In genomic region chr19:5815928-5816327, GRCm38 (mm10) we compare ENCODE assay signal across 8 mouse cellular contexts. TPM values are rescaled to one million over a fixed set of nuclear protein-coding genes. Genes with fewer than 3 reads are reported as not detected.
DNase-seq lines count a peak whose midpoint lies in the region; ATAC-seq and TF ChIP-seq lines count a peak whose summit lies in the region.

No protein-coding gene starts in this region.

- 64% methylated on average over 4 of the region's 4 CpGs for WGBS in heart, embryonic 13.5 days
- 77% methylated on average over 4 of the region's 4 CpGs for WGBS in heart, adult 2 months
- WGBS in macrophage (ENCODE audit: missing documents), result 38% methylated on average over 2 of the region's 4 CpGs

- H3K79me2 ChIP-seq in heart, adult 2 months (replicated peaks; ENCODE audit: control insufficient read depth, insufficient read depth, low read length), result no peaks in the 10 kb centered on the region
- peaks cover 2% of the 10 kb centered on the region; the same call in 1 of the 2 replicates for H3K79me2 ChIP-seq in MEL (ENCODE audit: control insufficient read depth, insufficient read depth, low read length, poor library complexity)
- H3K79me2 ChIP-seq in macrophage (ENCODE audit: inconsistent target), result peaks cover 17% of the 10 kb centered on the region; the same call in 1 of the 2 replicates

- no peak for TF ChIP-seq POLR2A in heart, adult 2 months (IDR thresholded peaks at IDR 0.05; ENCODE audit: insufficient read depth, low read depth, low read length)
- TF ChIP-seq POLR2A in MEL (IDR thresholded peaks at IDR 0.05; ENCODE audit: control insufficient read depth in 1 of 2, insufficient read depth in 1 of 2, low read depth in 1 of 2, low read length in 2 of 2, poor library complexity in 1 of 2), result no peak

- H3K9ac ChIP-seq in heart, embryonic 13.5 days, result 0 out of 2 replicates have a peak overlapping the region, but pooled peaks have one; percentile 25
- H3K9ac ChIP-seq in heart, adult 2 months (ENCODE audit: low read depth, low read length), result no peak overlapping the region
- no peak overlapping the region for H3K9ac ChIP-seq in MEL (ENCODE audit: control insufficient read depth, low read depth, low read length, poor library complexity, severe bottlenecking)

- H3K27me3 ChIP-seq in heart, embryonic 13.5 days (replicated peaks), result no peaks in the 10 kb centered on the region
- no peaks in the 10 kb centered on the region for H3K27me3 ChIP-seq in heart, adult 2 months (ENCODE audit: control insufficient read depth, insufficient read depth, low read length)
- no peaks in the 10 kb centered on the region for H3K27me3 ChIP-seq in MEL (ENCODE audit: control insufficient read depth in 1 of 2, insufficient read depth in 2 of 2, low read length in 2 of 2)

- H3K27ac ChIP-seq in heart, embryonic 13.5 days (replicated peaks), result no peak overlapping the region
- no peak overlapping the region for H3K27ac ChIP-seq in heart, adult 2 months
- no peak overlapping the region for H3K27ac ChIP-seq in MEL (ENCODE audit: control insufficient read depth, low read depth, low read length)
- H3K27ac ChIP-seq in macrophage, result peak overlapping the region; percentile 78

- intact Hi-C loops in heart, adult 2 months (cut with DNase I), result no loop called here

- no peak for TF ChIP-seq CTCF in heart, adult 2 months (IDR thresholded peaks at IDR 0.05)
- no peak for TF ChIP-seq CTCF in MEL (IDR thresholded peaks at IDR 0.05 in 2 of 3, conservative IDR thresholded peaks at IDR 0.05 in 1 of 3; ENCODE audit: control insufficient read depth in 1 of 3, insufficient read depth in 1 of 3, low read depth in 2 of 3, low read length in 3 of 3, poor library complexity in 1 of 3, severe bottlenecking in 1 of 3)

- H3K9me3 ChIP-seq in heart, embryonic 13.5 days, result no peaks in the 10 kb centered on the region
- H3K9me3 ChIP-seq in MEL (replicated peaks; ENCODE audit: insufficient read depth, low read length), result no peaks in the 10 kb centered on the region

- no peak overlapping the region for H3K4me3 ChIP-seq in heart, embryonic 13.5 days
- H3K4me3 ChIP-seq in heart, adult 2 months, result no peak overlapping the region
- H3K4me3 ChIP-seq in MEL (ENCODE audit: control insufficient read depth in 1 of 2, insufficient read depth in 1 of 2, low read depth in 2 of 2, low read length in 2 of 2) (no peak overlapping the region), macrophage (ENCODE audit: inconsistent target) (no peak overlapping the region)

- H3K36me3 ChIP-seq in heart, embryonic 13.5 days, result no peaks in the 10 kb centered on the region
- H3K36me3 ChIP-seq in heart, adult 2 months (ENCODE audit: control insufficient read depth, insufficient read depth, low read length), result peaks cover 6% of the 10 kb centered on the region; the same call in 1 of the 2 replicates
- H3K36me3 ChIP-seq in MEL (ENCODE audit: control insufficient read depth in 1 of 2, insufficient read depth in 2 of 2, low read length in 2 of 2) (peaks cover 0 to 12% of the 10 kb centered on the region in 2 experiments; a peak in 2 of 4 replicates), macrophage (ENCODE audit: inconsistent target) (no peaks in the 10 kb centered on the region)

- DNase-seq in heart, adult 2 months, result no peak
- peak; percentile 61 for DNase-seq in MEL (ENCODE audit: low read depth, low spot score)
- peak; percentile 66 for DNase-seq in kidney, adult 18-20 months
- no peak for DNase-seq in urinary bladder, postnatal 10 days (ENCODE audit: low spot score)
- DNase-seq in lung, postnatal 14 days, result no peak
- DNase-seq in retina, embryonic 14.5 days (ENCODE audit: low spot score), result no peak

- no peak for ATAC-seq in heart, embryonic 13.5 days (ENCODE audit: extremely low read depth, insufficient number of reproducible peaks, low FRiP score, low TSS enrichment)

- H3K4me2 ChIP-seq in heart, embryonic 13.5 days, result no peak overlapping the region

- TF ChIP-seq RAD21 in MEL (IDR thresholded peaks at IDR 0.05; ENCODE audit: low read depth, low read length), result no peak

- TF ChIP-seq EP300 in heart, adult 2 months (IDR thresholded peaks at IDR 0.05; ENCODE audit: insufficient read depth, low read depth, low read length), result no peak
- TF ChIP-seq EP300 in MEL (IDR thresholded peaks at IDR 0.05; ENCODE audit: low read depth in 1 of 2, low read length in 2 of 2), result no peak

- H3K4me1 ChIP-seq in heart, embryonic 13.5 days, result peaks cover 65% of the 10 kb centered on the region
- H3K4me1 ChIP-seq in heart, adult 2 months (ENCODE audit: control insufficient read depth, insufficient read depth, low read length), result peaks cover 24% of the 10 kb centered on the region
- H3K4me1 ChIP-seq in MEL (ENCODE audit: control insufficient read depth in 1 of 2, insufficient read depth in 2 of 2, low read length in 2 of 2), result peaks cover 2 to 22% of the 10 kb centered on the region in 2 experiments

TF ChIP-seq in MEL, 35 proteins besides CTCF, POLR2A, EP300 and RAD21:
- TF ChIP-seq MYC (IDR thresholded peaks at IDR 0.05; ENCODE audit: low read depth, low read length) (no peak), KAT2A (conservative IDR thresholded peaks at IDR 0.05; ENCODE audit: low read depth, low read length) (no peak), RCOR1 (IDR thresholded peaks at IDR 0.05; ENCODE audit: low read depth, low read length) (no peak), ETS1 (IDR thresholded peaks at IDR 0.05; ENCODE audit: low read depth, low read length) (no peak), NELFE (IDR thresholded peaks at IDR 0.05; ENCODE audit: low read depth, low read length) (no peak), JUND (IDR thresholded peaks at IDR 0.05; ENCODE audit: low read depth, low read length) (no peak), USF1 (IDR thresholded peaks at IDR 0.05; ENCODE audit: low read depth, low read length) (no peak), MYB (IDR thresholded peaks at IDR 0.05; ENCODE audit: low read depth, low read length) (no peak)

RNA-seq across cellular contexts. Expression of gene Scyl1, which starts 44.7 kb away (rescaled TPM):
- 55.8 and 59.6 TPM in 2 replicates for polyA plus RNA-seq in heart, embryonic 13.5 days (2015; fragmentation: Nextera tagmentation; extraction: Ambion mirVana)
- total RNA-seq in heart, adult 2 months (2021), result 10 to 100 TPM; 57.2 to 70.0 TPM
- polyA plus RNA-seq in heart, adult 2 months (2012; rRNA removed), result 95.6 and 113 TPM in 2 replicates
- 35.5 and 36.0 TPM in 2 replicates for total RNA-seq in MEL (2012; rRNA removed)
- 10 to 100 TPM in 1 of 2 experiments, not detected in 1; 64.1 TPM for polyA plus RNA-seq in MEL (2012; ENCODE audit: insufficient read depth in 1 of 2, insufficient read length in 2 of 2, low read depth in 1 of 2, low replicate concordance in 2 of 2, missing spikeins in 1 of 2)
- 100 to 1,000 TPM in 7 of 26 experiments, 10 to 100 TPM in 19; 63.9 to 148 (median 86.2) TPM for total RNA-seq in macrophage (2018; cell fraction: chromatin; rRNA removed)
- 10 to 100 TPM; 31.6 to 62.4 (median 45.0) TPM for total RNA-seq in macrophage (2018; cell fraction: cytosol; rRNA removed)
- total RNA-seq in macrophage (2018; cell fraction: nucleus; rRNA removed), result 100 to 1,000 TPM in 4 of 26 experiments, 10 to 100 TPM in 22; 42.7 to 104 (median 71.0) TPM
- polyA plus RNA-seq in macrophage (2018), result 46.2 to 54.8 TPM (median 52.4 TPM) in 3 replicates

RNA-seq across cellular contexts. Expression of gene Frmd8, which starts 59.1 kb away (rescaled TPM):
- 27.4 and 29.0 TPM in 2 replicates for polyA plus RNA-seq in heart, embryonic 13.5 days (2015; fragmentation: Nextera tagmentation; extraction: Ambion mirVana)
- total RNA-seq in heart, adult 2 months (2021), result 1 to 10 TPM; 7.7 to 8.4 TPM
- 7.0 and 9.3 TPM in 2 replicates for polyA plus RNA-seq in heart, adult 2 months (2012; rRNA removed)
- total RNA-seq in MEL (2012; rRNA removed), result 20.8 and 22.8 TPM in 2 replicates
- polyA plus RNA-seq in MEL (2012; ENCODE audit: insufficient read depth in 1 of 2, insufficient read length in 2 of 2, low read depth in 1 of 2, low replicate concordance in 2 of 2, missing spikeins in 1 of 2), result 10 to 100 TPM in 1 of 2 experiments, not detected in 1; 34.4 TPM
- total RNA-seq in macrophage (2018; cell fraction: chromatin; rRNA removed), result 10 to 100 TPM in 20 of 26 experiments, 1 to 10 TPM in 6; 4.2 to 72.2 (median 26.5) TPM
- total RNA-seq in macrophage (2018; cell fraction: cytosol; rRNA removed), result 10 to 100 TPM; 14.6 to 30.6 (median 23.5) TPM
- total RNA-seq in macrophage (2018; cell fraction: nucleus; rRNA removed), result 10 to 100 TPM in 25 of 26 experiments, 1 to 10 TPM in 1; 8.8 to 44.5 (median 22.9) TPM
- polyA plus RNA-seq in macrophage (2018), result 8.1 to 26.2 TPM (median 19.8 TPM) in 3 replicates

Comparison
In these comparisons a context has a peak if more than half of its experiments do, and no peak if none do; other contexts are left out.
1. DNase-seq: peak in MEL (single experiment) and kidney, adult 18-20 months (single experiment); none in heart, adult 2 months (0 of 2), urinary bladder, postnatal 10 days (single experiment), lung, postnatal 14 days (single experiment) and retina, embryonic 14.5 days (single experiment).